Mouse (Mus musculus): ENCODE measurements around the gene 1190002N15Rik. TPM values are rescaled to one million over a fixed set of nuclear protein-coding genes. Genes with fewer than 3 reads are reported as not detected.

1190002N15Rik gene
- total and polyA plus RNA-seq, 2 experiments, result 10.0 to 21.8 TPM

DNA sequence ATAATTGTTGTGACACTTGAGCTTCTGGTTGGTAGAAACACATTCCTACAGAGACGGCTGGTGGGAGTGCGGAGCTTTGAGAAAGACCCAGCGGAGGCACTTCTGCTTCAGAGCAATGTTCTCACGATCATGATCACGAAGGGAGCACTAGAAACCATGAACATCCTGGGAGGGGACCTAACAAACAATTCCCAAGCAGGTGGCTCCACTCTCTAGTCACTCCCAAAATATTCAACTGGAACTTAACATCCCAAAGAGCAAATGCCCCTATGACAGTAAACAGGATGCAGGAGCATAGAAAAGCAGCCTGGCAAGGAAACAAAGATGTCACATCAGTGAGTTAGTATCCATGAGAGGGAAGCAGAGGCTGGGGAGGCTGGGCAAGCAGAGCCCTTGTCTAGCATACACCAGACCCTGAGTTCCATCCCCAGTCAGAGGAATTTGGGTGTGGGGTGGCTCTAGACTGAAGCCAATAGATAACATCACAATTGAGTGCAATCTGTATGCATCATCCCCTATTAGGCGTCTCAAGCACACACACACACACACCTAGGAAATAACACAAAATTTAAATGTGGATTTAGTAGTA lies 54.5 kb downstream of the 1190002N15Rik start:
- 91% methylated on average over 6 of the region's 6 CpGs for WGBS
- H3K79me2 ChIP-seq (ENCODE audit: control insufficient read depth, insufficient read depth, low read length), result no peaks in the 10 kb centered on the region

DNA sequence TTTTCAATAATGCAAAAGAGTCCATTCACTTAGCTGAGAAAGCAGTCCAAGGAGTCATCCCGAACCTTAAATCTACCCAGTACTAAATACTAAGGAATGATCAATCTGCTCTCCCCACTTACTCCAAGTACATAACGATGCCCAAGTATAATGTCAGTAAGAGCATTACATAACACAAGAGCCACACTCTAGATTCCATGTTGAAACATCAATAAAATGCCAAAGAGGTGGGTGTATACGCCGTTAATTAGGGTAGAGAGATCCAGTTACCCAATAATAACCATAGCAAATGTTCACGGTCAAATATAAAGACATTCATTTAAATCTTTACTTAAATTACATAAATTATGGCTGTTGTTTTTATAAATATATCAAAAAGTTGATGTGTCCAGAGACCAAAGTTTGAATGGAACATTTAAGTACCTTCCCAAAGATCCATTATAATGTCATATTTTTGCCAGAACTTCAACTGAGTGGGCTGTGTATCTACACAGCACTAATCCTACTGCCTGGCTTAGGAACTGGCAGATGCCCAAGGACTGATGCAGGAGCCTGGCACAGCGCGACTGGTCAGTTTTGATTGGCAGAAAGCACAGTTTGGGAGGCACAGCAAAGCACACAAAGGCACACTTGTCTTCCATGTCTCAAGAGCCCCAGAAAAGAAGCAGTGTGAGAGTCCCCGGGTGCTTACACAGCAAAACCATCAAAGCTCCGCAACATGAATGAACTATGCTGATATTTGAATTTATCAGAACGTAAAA lies 55.5 kb downstream of the 1190002N15Rik start:
- peak; percentile 64 for DNase-seq (ENCODE audit: extremely low read depth, low read depth, low spot score)

More for the DNA sequence above, 54.5 kb downstream of the 1190002N15Rik start:
- DNase-seq (ENCODE audit: extremely low read depth, low read depth, low spot score), result no peak
- Histone ChIP-seq H3K36me3 (ENCODE audit: control insufficient read depth, insufficient read depth, low read length) (no peaks in the 10 kb centered on the region), H3K4me1 (ENCODE audit: control insufficient read depth, insufficient read depth, low read length) (peaks cover 3% of the 10 kb centered on the region; the same call in 1 of the 2 replicates), H3K4me3 (ENCODE audit: insufficient read depth, low read depth, low read length) (no peak overlapping the region), H3K27me3 (ENCODE audit: control insufficient read depth, insufficient read depth, low read length) (no peaks in the 10 kb centered on the region), H3K27ac (replicated peaks; ENCODE audit: insufficient read depth, low read depth, low read length) (no peak overlapping the region), H3K9ac (ENCODE audit: low read depth, low read length) (no peak overlapping the region)
- no peak for TF ChIP-seq CTCF (IDR thresholded peaks at IDR 0.05; ENCODE audit: low read depth, low read length)
- no peak for TF ChIP-seq POLR2A (IDR thresholded peaks at IDR 0.05; ENCODE audit: extremely low read depth, insufficient read depth, low read length)

GRCm38 (mm10) chr9:94481057-94481456 lies 56.8 kb downstream of the 1190002N15Rik start:
- no peak for DNase-seq (ENCODE audit: extremely low read depth, low read depth, low spot score)
- 95% methylated on average over 16 of the region's 16 CpGs for WGBS
- Histone ChIP-seq H3K36me3 (ENCODE audit: control insufficient read depth, insufficient read depth, low read length) (no peaks in the 10 kb centered on the region), H3K9ac (ENCODE audit: low read depth, low read length) (no peak overlapping the region), H3K27me3 (ENCODE audit: control insufficient read depth, insufficient read depth, low read length) (no peaks in the 10 kb centered on the region), H3K27ac (replicated peaks; ENCODE audit: insufficient read depth, low read depth, low read length) (no peak overlapping the region), H3K4me1 (ENCODE audit: control insufficient read depth, insufficient read depth, low read length) (peaks cover 3% of the 10 kb centered on the region; the same call in 1 of the 2 replicates), H3K4me3 (ENCODE audit: insufficient read depth, low read depth, low read length) (no peak overlapping the region), H3K79me2 (ENCODE audit: control insufficient read depth, insufficient read depth, low read length) (no peaks in the 10 kb centered on the region)
- no peak for TF ChIP-seq POLR2A (IDR thresholded peaks at IDR 0.05; ENCODE audit: extremely low read depth, insufficient read depth, low read length)
- no peak for TF ChIP-seq CTCF (IDR thresholded peaks at IDR 0.05; ENCODE audit: low read depth, low read length)

More for the DNA sequence above, 55.5 kb downstream of the 1190002N15Rik start:
- H3K27me3 ChIP-seq (ENCODE audit: control insufficient read depth, insufficient read depth, low read length), result no peaks in the 10 kb centered on the region
- no peaks in the 10 kb centered on the region for H3K36me3 ChIP-seq (ENCODE audit: control insufficient read depth, insufficient read depth, low read length)
- no peak overlapping the region for H3K4me3 ChIP-seq (ENCODE audit: insufficient read depth, low read depth, low read length)
- peaks cover 3% of the 10 kb centered on the region; the same call in 1 of the 2 replicates for H3K4me1 ChIP-seq (ENCODE audit: control insufficient read depth, insufficient read depth, low read length)
- TF ChIP-seq CTCF (IDR thresholded peaks at IDR 0.05; ENCODE audit: low read depth, low read length), result no peak
- no peak for TF ChIP-seq POLR2A (IDR thresholded peaks at IDR 0.05; ENCODE audit: extremely low read depth, insufficient read depth, low read length)
- H3K27ac ChIP-seq (replicated peaks; ENCODE audit: insufficient read depth, low read depth, low read length), result no peak overlapping the region
- H3K79me2 ChIP-seq (ENCODE audit: control insufficient read depth, insufficient read depth, low read length), result no peaks in the 10 kb centered on the region
- 75% methylated on average over 10 of the region's 10 CpGs for WGBS
- H3K9ac ChIP-seq (ENCODE audit: low read depth, low read length), result no peak overlapping the region

- peak overlapping the region; percentile 57 for H3K27ac ChIP-seq (replicated peaks; ENCODE audit: insufficient read depth, low read depth, low read length)
- DNase-seq (ENCODE audit: extremely low read depth, low read depth, low spot score), result no peak
- WGBS, result 88% methylated on average over 6 of the region's 6 CpGs
- no peaks in the 10 kb centered on the region for H3K27me3 ChIP-seq (ENCODE audit: control insufficient read depth, insufficient read depth, low read length)
- H3K36me3 ChIP-seq (ENCODE audit: control insufficient read depth, insufficient read depth, low read length), result no peaks in the 10 kb centered on the region
- TF ChIP-seq POLR2A (IDR thresholded peaks at IDR 0.05; ENCODE audit: extremely low read depth, insufficient read depth, low read length), result no peak
- TF ChIP-seq CTCF (IDR thresholded peaks at IDR 0.05; ENCODE audit: low read depth, low read length), result no peak
- H3K79me2 ChIP-seq (ENCODE audit: control insufficient read depth, insufficient read depth, low read length), result no peaks in the 10 kb centered on the region
- H3K4me3 ChIP-seq (ENCODE audit: insufficient read depth, low read depth, low read length), result no peak overlapping the region
- H3K4me1 ChIP-seq (ENCODE audit: control insufficient read depth, insufficient read depth, low read length), result peaks cover 3% of the 10 kb centered on the region
- H3K9ac ChIP-seq (ENCODE audit: low read depth, low read length), result no peak overlapping the region
Measured at GRCm38 (mm10) chr9:94479382-94479781, 58.5 kb downstream of the 1190002N15Rik start.

GRCm38 (mm10) chr9:94478954-94479353 lies 58.9 kb downstream of the 1190002N15Rik start:
- Histone ChIP-seq H3K27ac (replicated peaks; ENCODE audit: insufficient read depth, low read depth, low read length) (no peak overlapping the region; the same call in 1 of the 2 replicates), H3K4me1 (ENCODE audit: control insufficient read depth, insufficient read depth, low read length) (peaks cover 5% of the 10 kb centered on the region), H3K9ac (ENCODE audit: low read depth, low read length) (no peak overlapping the region), H3K79me2 (ENCODE audit: control insufficient read depth, insufficient read depth, low read length) (no peaks in the 10 kb centered on the region), H3K4me3 (ENCODE audit: insufficient read depth, low read depth, low read length) (no peak overlapping the region), H3K36me3 (ENCODE audit: control insufficient read depth, insufficient read depth, low read length) (no peaks in the 10 kb centered on the region), H3K27me3 (ENCODE audit: control insufficient read depth, insufficient read depth, low read length) (no peaks in the 10 kb centered on the region)
- no peak for TF ChIP-seq POLR2A (IDR thresholded peaks at IDR 0.05; ENCODE audit: extremely low read depth, insufficient read depth, low read length)
- TF ChIP-seq CTCF (IDR thresholded peaks at IDR 0.05; ENCODE audit: low read depth, low read length), result no peak
- DNase-seq (ENCODE audit: extremely low read depth, low read depth, low spot score), result peak; percentile 93
- WGBS, result 21% methylated on average over 6 of the region's 6 CpGs
